ENCODE assay signal across 8 mouse cellular contexts in genomic region chr17:6779632-6780031, GRCm38 (mm10). TPM values are rescaled to one million over a fixed set of nuclear protein-coding genes. Genes with fewer than 3 reads are reported as not detected.
A peak's percentile ranks its signal among the peaks of the same experiment; 100 is the strongest.
DNase-seq lines count a peak whose midpoint lies in the region; ATAC-seq and TF ChIP-seq lines count a peak whose summit lies in the region.

No protein-coding gene starts in this region.

- H3K4me3 ChIP-seq in layer of hippocampus, adult 2 months, result peak overlapping the region; percentile 54; the same call in 1 of the 2 replicates
- H3K4me3 ChIP-seq in hindbrain, embryonic 13.5 days, result peak overlapping the region; percentile 38
- no peak overlapping the region for H3K4me3 ChIP-seq in midbrain, embryonic 14.5 days (replicated peaks; ENCODE audit: low read depth, low read length)
- H3K4me3 ChIP-seq in gastrocnemius, adult 2 months, result no peak overlapping the region

- 31% methylated on average over 7 of the region's 7 CpGs for WGBS in hindbrain, embryonic 13.5 days
- 36% methylated on average over 7 of the region's 7 CpGs for WGBS in midbrain, embryonic 14.5 days

- no peaks in the 10 kb centered on the region for H3K9me3 ChIP-seq in hindbrain, embryonic 13.5 days
- H3K9me3 ChIP-seq in midbrain, embryonic 14.5 days (ENCODE audit: control insufficient read depth, low read length), result no peaks in the 10 kb centered on the region

- peak overlapping the region; percentile 43; the same call in 1 of the 2 replicates for H3K9ac ChIP-seq in hindbrain, embryonic 13.5 days
- no peak overlapping the region for H3K9ac ChIP-seq in midbrain, embryonic 14.5 days (replicated peaks; ENCODE audit: low read length)

- H3K27me3 ChIP-seq in hindbrain, embryonic 13.5 days, result peaks cover 61% of the 10 kb centered on the region
- peaks cover 42% of the 10 kb centered on the region for H3K27me3 ChIP-seq in midbrain, embryonic 14.5 days (ENCODE audit: control insufficient read depth, insufficient read depth, low read length)

- no peak overlapping the region for H3K27ac ChIP-seq in layer of hippocampus, adult 2 months
- peak overlapping the region; percentile 23; the same call in 1 of the 2 replicates for H3K27ac ChIP-seq in hindbrain, embryonic 13.5 days
- H3K27ac ChIP-seq in midbrain, embryonic 14.5 days (replicated peaks; ENCODE audit: low read depth, low read length), result no peak overlapping the region
- H3K27ac ChIP-seq in gastrocnemius, adult 2 months, result no peak overlapping the region

- peaks cover 38% of the 10 kb centered on the region for H3K4me1 ChIP-seq in hindbrain, embryonic 13.5 days (replicated peaks)
- H3K4me1 ChIP-seq in midbrain, embryonic 14.5 days (ENCODE audit: control insufficient read depth, insufficient read depth, low read length), result peaks cover 24% of the 10 kb centered on the region

- peak overlapping the region; percentile 95 for H3K4me2 ChIP-seq in hindbrain, embryonic 13.5 days
- peak overlapping the region; percentile 99 for H3K4me2 ChIP-seq in midbrain, embryonic 14.5 days (ENCODE audit: low read length)

- TF ChIP-seq CTCF in layer of hippocampus, adult 2 months (conservative IDR thresholded peaks at IDR 0.05), result no peak
- TF ChIP-seq CTCF in gastrocnemius, adult 2 months (IDR thresholded peaks at IDR 0.05), result no peak

- no peak for DNase-seq in layer of hippocampus, adult 2 months (ENCODE audit: low spot score in 2 of 2)
- DNase-seq in layer of hippocampus, postnatal 25 days (ENCODE audit: extremely low spot score in 1 of 2, low spot score in 1 of 2), result no peak
- peak; percentile 22 for DNase-seq in R1 (ENCODE audit: low read depth, low spot score)
- no peak for DNase-seq in midbrain, embryonic 14.5 days
- no peak for DNase-seq in gastrocnemius, adult 2 months
- DNase-seq in layer of hippocampus, adult 18-20 months (ENCODE audit: low spot score in 2 of 2), result no peak
- DNase-seq in layer of hippocampus, postnatal 36 days, result no peak

- intact Hi-C loops in gastrocnemius, adult 2 months (cut with DNase I), result loop anchor here (5.0 kb wide), 2 partner anchors 48 to 113 kb away; no protein-coding TSS in a partner anchor

- no peaks in the 10 kb centered on the region for H3K36me3 ChIP-seq in hindbrain, embryonic 13.5 days
- H3K36me3 ChIP-seq in midbrain, embryonic 14.5 days (ENCODE audit: control insufficient read depth, insufficient read depth, low read length), result no peaks in the 10 kb centered on the region

- ATAC-seq in hindbrain, embryonic 13.5 days (ENCODE audit: low FRiP score), result no peak
- no peak for ATAC-seq in midbrain, embryonic 14.5 days (ENCODE audit: low FRiP score, low TSS enrichment)

RNA-seq across cellular contexts. Expression of gene Ezr, which starts 3.0 kb away (rescaled TPM):
- total RNA-seq in layer of hippocampus, adult 2 months (2021), result 10 to 100 TPM; 48.0 to 51.1 TPM
- total RNA-seq in layer of hippocampus, postnatal 25 days (2021), result 10 to 100 TPM; 48.4 to 48.7 TPM
- polyA plus RNA-seq in hindbrain, embryonic 13.5 days (2015; fragmentation: Nextera tagmentation; extraction: Ambion mirVana), result 53.9 and 94.4 TPM in 2 replicates
- 20.8 and 27.8 TPM in 2 replicates for polyA plus RNA-seq in midbrain, embryonic 14.5 days (2014; fragmentation: Nextera tagmentation; extraction: Ambion mirVana)
- 1 to 10 TPM; 1.5 to 1.9 TPM for total RNA-seq in gastrocnemius, adult 2 months (2021)
- total RNA-seq in layer of hippocampus, adult 18-20 months (2021), result 10 to 100 TPM; 49.2 to 53.6 TPM
- total RNA-seq in layer of hippocampus, postnatal 36 days (2021), result 10 to 100 TPM; 41.7 to 50.5 TPM

Comparison
In these comparisons a context has a peak if more than half of its experiments do, and no peak if none do; other contexts are left out.
1. H3K4me3 ChIP-seq: peak in layer of hippocampus, adult 2 months (single experiment) and hindbrain, embryonic 13.5 days (single experiment); none in midbrain, embryonic 14.5 days (single experiment) and gastrocnemius, adult 2 months (single experiment).
2. RNA of gene Ezr, which starts 3.0 kb away (total RNA-seq): 49.2 to 53.6 TPM in layer of hippocampus, adult 18-20 months, 48.0 to 51.1 TPM in layer of hippocampus, adult 2 months, 41.7 to 50.5 TPM in layer of hippocampus, postnatal 36 days and 48.4 to 48.7 TPM in layer of hippocampus, postnatal 25 days; 1.5 to 1.9 TPM in gastrocnemius, adult 2 months; every median in the first group is over 10 times any median in the second.